Mouse (Mus musculus): ENCODE data around the gene Uvrag.

GRCm38 (mm10) chr7:98888810-98889209 is 252.1 kb downstream of the Uvrag start:
- TF ChIP-seq CTCF (IDR thresholded peaks at IDR 0.05; ENCODE audit: low read depth, low read length) (no peak), POLR2A (IDR thresholded peaks at IDR 0.05; ENCODE audit: extremely low read depth, insufficient read depth, low read length) (no peak)
